Mouse (Mus musculus): ENCODE measurements around the gene Klk4. TPM values are rescaled to one million over a fixed set of nuclear protein-coding genes. Genes with fewer than 3 reads are reported as not detected.

The Klk4 gene
- polyA plus RNA-seq, 1 experiment from 2014 or later = 0.16 TPM

DNA sequence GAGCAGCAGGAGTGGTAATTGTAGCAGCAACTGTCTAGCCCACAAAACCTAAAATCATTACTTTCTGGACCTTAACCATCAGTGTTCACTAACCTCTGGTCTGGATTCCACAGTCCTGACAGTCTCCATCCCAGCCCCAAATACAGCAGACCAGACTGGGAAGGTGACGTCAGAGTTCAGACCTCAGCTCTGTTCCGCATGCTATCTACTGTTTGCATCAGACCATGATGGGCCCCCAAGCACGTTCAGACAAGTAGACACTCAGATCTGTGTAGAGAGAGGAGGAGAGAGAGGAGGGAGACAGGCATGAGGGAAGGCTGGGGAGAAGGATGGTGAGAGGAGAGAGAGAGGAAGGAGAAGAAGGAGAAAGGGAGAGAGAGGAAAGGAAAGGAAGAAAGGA is 10.8 kb downstream of the Klk4 start:
- 57% methylated on average over 3 of the region's 3 CpGs for WGBS
- Histone ChIP-seq H3K9ac (ENCODE audit: low read length) (no peak overlapping the region), H3K4me2 (ENCODE audit: low read depth, severe bottlenecking) (no peak overlapping the region), H3K9me3 (ENCODE audit: control insufficient read depth, low read length) (no peaks in the 10 kb centered on the region), H3K36me3 (ENCODE audit: control insufficient read depth, insufficient read depth, low read length) (no peaks in the 10 kb centered on the region), H3K27ac (replicated peaks; ENCODE audit: low read depth, low read length) (no peak overlapping the region), H3K4me1 (ENCODE audit: control insufficient read depth, insufficient read depth, low read length) (no peaks in the 10 kb centered on the region), H3K27me3 (ENCODE audit: control insufficient read depth, insufficient read depth, low read length) (no peaks in the 10 kb centered on the region), H3K4me3 (ENCODE audit: low read depth, low read length) (no peak overlapping the region)
- ATAC-seq (ENCODE audit: insufficient number of reproducible peaks, low FRiP score, low TSS enrichment, low read depth) = no peak
- no peak for DNase-seq (ENCODE audit: low spot score)

GRCm38 (mm10) chr7:43894836-43895235 is 13.9 kb downstream of the Klk4 start:
- 13% methylated on average over 1 of the region's 1 CpGs for WGBS
- peak; percentile 82 for ATAC-seq (ENCODE audit: insufficient number of reproducible peaks, low FRiP score, low TSS enrichment, low read depth)
- no peaks in the 10 kb centered on the region for H3K27me3 ChIP-seq (ENCODE audit: control insufficient read depth, insufficient read depth, low read length)
- no peaks in the 10 kb centered on the region for H3K36me3 ChIP-seq (ENCODE audit: control insufficient read depth, insufficient read depth, low read length)
- peak; percentile 92 for DNase-seq (ENCODE audit: low spot score)
- no peaks in the 10 kb centered on the region for H3K9me3 ChIP-seq (ENCODE audit: control insufficient read depth, low read length)
- no peak overlapping the region for H3K27ac ChIP-seq (replicated peaks; ENCODE audit: low read depth, low read length)
- no peak overlapping the region for H3K4me2 ChIP-seq (ENCODE audit: low read depth, severe bottlenecking)
- no peak overlapping the region for H3K4me3 ChIP-seq (ENCODE audit: low read depth, low read length)
- no peaks in the 10 kb centered on the region for H3K4me1 ChIP-seq (ENCODE audit: control insufficient read depth, insufficient read depth, low read length)
- no peak overlapping the region for H3K9ac ChIP-seq (ENCODE audit: low read length)

DNA sequence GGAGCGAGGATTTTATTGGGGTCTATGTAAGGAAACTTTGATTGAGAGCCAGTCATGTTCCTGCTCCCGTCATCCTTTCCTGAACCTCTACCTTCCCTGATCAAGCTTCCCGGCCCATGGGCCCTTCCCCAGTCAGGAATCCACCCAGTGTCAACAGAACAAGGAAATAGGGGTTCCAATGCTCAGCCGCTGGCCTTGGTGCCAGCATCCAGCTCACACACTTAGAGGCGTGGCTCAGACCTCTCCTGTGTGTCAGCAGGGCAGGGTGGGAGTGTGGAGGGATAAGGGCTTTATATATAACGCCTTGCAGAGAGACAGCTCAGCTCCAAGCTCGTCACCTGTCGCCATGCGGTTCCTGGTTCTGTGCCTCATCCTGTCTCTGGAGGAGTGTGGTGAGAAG is 33.9 kb downstream of the Klk4 start:
- Histone ChIP-seq H3K9ac (ENCODE audit: low read length) (no peak overlapping the region), H3K4me1 (ENCODE audit: control insufficient read depth, insufficient read depth, low read length) (no peaks in the 10 kb centered on the region), H3K9me3 (ENCODE audit: control insufficient read depth, low read length) (no peaks in the 10 kb centered on the region), H3K4me3 (ENCODE audit: low read depth, low read length) (no peak overlapping the region), H3K4me2 (ENCODE audit: low read depth, severe bottlenecking) (no peak overlapping the region), H3K36me3 (ENCODE audit: control insufficient read depth, insufficient read depth, low read length) (no peaks in the 10 kb centered on the region), H3K27ac (replicated peaks; ENCODE audit: low read depth, low read length) (no peak overlapping the region), H3K27me3 (ENCODE audit: control insufficient read depth, insufficient read depth, low read length) (no peaks in the 10 kb centered on the region)
- 64% methylated on average over 9 of the region's 9 CpGs for WGBS
- no peak for ATAC-seq (ENCODE audit: insufficient number of reproducible peaks, low FRiP score, low TSS enrichment, low read depth)
- no peak for DNase-seq (ENCODE audit: low spot score)

GRCm38 (mm10) chr7:43918426-43918825 is 37.5 kb downstream of the Klk4 start:
- H3K9me3 ChIP-seq (ENCODE audit: control insufficient read depth, low read length) = no peaks in the 10 kb centered on the region
- H3K4me3 ChIP-seq (ENCODE audit: low read depth, low read length) = no peak overlapping the region
- no peaks in the 10 kb centered on the region for H3K36me3 ChIP-seq (ENCODE audit: control insufficient read depth, insufficient read depth, low read length)
- H3K4me1 ChIP-seq (ENCODE audit: control insufficient read depth, insufficient read depth, low read length) = no peaks in the 10 kb centered on the region
- no peaks in the 10 kb centered on the region for H3K27me3 ChIP-seq (ENCODE audit: control insufficient read depth, insufficient read depth, low read length)
- no peak overlapping the region for H3K27ac ChIP-seq (replicated peaks; ENCODE audit: low read depth, low read length)
- no peak overlapping the region for H3K4me2 ChIP-seq (ENCODE audit: low read depth, severe bottlenecking)
- no peak for DNase-seq (ENCODE audit: low spot score)
- 81% methylated on average over 13 of the region's 13 CpGs for WGBS
- no peak overlapping the region for H3K9ac ChIP-seq (ENCODE audit: low read length)
- no peak for ATAC-seq (ENCODE audit: insufficient number of reproducible peaks, low FRiP score, low TSS enrichment, low read depth)

DNA sequence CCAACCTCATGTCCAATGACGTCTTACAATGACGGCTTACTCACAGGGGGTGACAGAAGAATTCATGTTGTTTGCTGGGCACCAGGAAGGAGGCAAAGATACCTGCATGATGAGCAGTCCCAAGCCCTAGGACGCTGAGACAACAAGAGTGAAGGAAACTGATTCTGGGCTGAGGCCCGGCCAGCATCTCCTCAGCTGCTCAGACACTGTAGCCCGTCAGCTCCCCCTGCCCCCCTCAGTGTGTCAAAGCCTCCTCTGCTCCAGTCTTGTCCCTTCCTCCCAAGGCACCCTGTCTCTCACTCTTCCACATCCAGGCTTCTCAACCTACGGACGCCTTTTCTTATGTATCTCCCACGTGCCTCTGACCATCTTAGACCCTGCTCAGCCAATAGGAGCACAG is 37.9 kb downstream of the Klk4 start:
- H3K4me1 ChIP-seq (ENCODE audit: control insufficient read depth, insufficient read depth, low read length) = no peaks in the 10 kb centered on the region

GRCm38 (mm10) chr7:43919559-43920451 is 38.8 kb downstream of the Klk4 start:
- no peaks in the 10 kb centered on the region for H3K27me3 ChIP-seq (ENCODE audit: control insufficient read depth, insufficient read depth, low read length)
- no peak overlapping the region for H3K4me3 ChIP-seq (ENCODE audit: low read depth, low read length)
- H3K4me2 ChIP-seq (ENCODE audit: low read depth, severe bottlenecking) = no peak overlapping the region
- no peak overlapping the region for H3K9ac ChIP-seq (ENCODE audit: low read length)
- H3K4me1 ChIP-seq (ENCODE audit: control insufficient read depth, insufficient read depth, low read length) = no peaks in the 10 kb centered on the region
- H3K9me3 ChIP-seq (ENCODE audit: control insufficient read depth, low read length) = no peaks in the 10 kb centered on the region
- no peaks in the 10 kb centered on the region for H3K36me3 ChIP-seq (ENCODE audit: control insufficient read depth, insufficient read depth, low read length)
- peak; percentile 80 for DNase-seq (ENCODE audit: low spot score)
- WGBS = 29% methylated on average over 14 of the region's 14 CpGs
- ATAC-seq (ENCODE audit: insufficient number of reproducible peaks, low FRiP score, low TSS enrichment, low read depth) = peak; percentile 82
- no peak overlapping the region for H3K27ac ChIP-seq (replicated peaks; ENCODE audit: low read depth, low read length)

More for the DNA sequence above, 37.9 kb downstream of the Klk4 start:
- Histone ChIP-seq H3K27ac (replicated peaks; ENCODE audit: low read depth, low read length) (no peak overlapping the region), H3K36me3 (ENCODE audit: control insufficient read depth, insufficient read depth, low read length) (no peaks in the 10 kb centered on the region), H3K4me3 (ENCODE audit: low read depth, low read length) (no peak overlapping the region), H3K9ac (ENCODE audit: low read length) (no peak overlapping the region), H3K9me3 (ENCODE audit: control insufficient read depth, low read length) (no peaks in the 10 kb centered on the region), H3K27me3 (ENCODE audit: control insufficient read depth, insufficient read depth, low read length) (no peaks in the 10 kb centered on the region), H3K4me2 (ENCODE audit: low read depth, severe bottlenecking) (no peak overlapping the region)
- no peak for ATAC-seq (ENCODE audit: insufficient number of reproducible peaks, low FRiP score, low TSS enrichment, low read depth)
- 79% methylated on average over 8 of the region's 8 CpGs for WGBS
- DNase-seq (ENCODE audit: low spot score) = no peak

GRCm38 (mm10) chr7:43920582-43920981 is 39.6 kb downstream of the Klk4 start:
- WGBS = 89% methylated on average over 3 of the region's 3 CpGs
- H3K9ac ChIP-seq (ENCODE audit: low read length) = no peak overlapping the region

GRCm38 (mm10) chr7:43921087-43921486 is 40.1 kb downstream of the Klk4 start:
- H3K27ac ChIP-seq (replicated peaks; ENCODE audit: low read depth, low read length) = no peak overlapping the region
- WGBS = 81% methylated on average over 6 of the region's 6 CpGs
- no peak for ATAC-seq (ENCODE audit: insufficient number of reproducible peaks, low FRiP score, low TSS enrichment, low read depth)

More at GRCm38 (mm10) chr7:43920582-43920981, 39.6 kb downstream of the Klk4 start:
- H3K27me3 ChIP-seq (ENCODE audit: control insufficient read depth, insufficient read depth, low read length) = no peaks in the 10 kb centered on the region
- H3K9me3 ChIP-seq (ENCODE audit: control insufficient read depth, low read length) = no peaks in the 10 kb centered on the region
- ATAC-seq (ENCODE audit: insufficient number of reproducible peaks, low FRiP score, low TSS enrichment, low read depth) = no peak
- no peak overlapping the region for H3K27ac ChIP-seq (replicated peaks; ENCODE audit: low read depth, low read length)
- no peaks in the 10 kb centered on the region for H3K4me1 ChIP-seq (ENCODE audit: control insufficient read depth, insufficient read depth, low read length)
- DNase-seq (ENCODE audit: low spot score) = no peak
- no peak overlapping the region for H3K4me3 ChIP-seq (ENCODE audit: low read depth, low read length)
- no peak overlapping the region for H3K4me2 ChIP-seq (ENCODE audit: low read depth, severe bottlenecking)
- no peaks in the 10 kb centered on the region for H3K36me3 ChIP-seq (ENCODE audit: control insufficient read depth, insufficient read depth, low read length)

More at GRCm38 (mm10) chr7:43921087-43921486, 40.1 kb downstream of the Klk4 start:
- Histone ChIP-seq H3K9ac (ENCODE audit: low read length) (no peak overlapping the region), H3K27me3 (ENCODE audit: control insufficient read depth, insufficient read depth, low read length) (no peaks in the 10 kb centered on the region), H3K36me3 (ENCODE audit: control insufficient read depth, insufficient read depth, low read length) (no peaks in the 10 kb centered on the region), H3K4me3 (ENCODE audit: low read depth, low read length) (no peak overlapping the region), H3K4me1 (ENCODE audit: control insufficient read depth, insufficient read depth, low read length) (no peaks in the 10 kb centered on the region), H3K9me3 (ENCODE audit: control insufficient read depth, low read length) (no peaks in the 10 kb centered on the region), H3K4me2 (ENCODE audit: low read depth, severe bottlenecking) (no peak overlapping the region)
- DNase-seq (ENCODE audit: low spot score) = no peak
